Mouse (Mus musculus) hindbrain, embryonic 12.5 days (tissue): Measurements from ENCODE around the gene Btg1. TPM values are rescaled to one million over a fixed set of nuclear protein-coding genes. Genes with fewer than 3 reads are reported as not detected.

Experiments used
- ATAC-seq: fragments of 200-750 bp; cut with Nextera tagmentation; 2 replicates; pipeline ENCODE4 v1.8.0; 2017; ENCODE audit warnings: moderate TSS enrichment; ENCODE audit not compliant: low FRiP score
- H3K27ac ChIP-seq: fragments of 300-500 bp; sonication (generic); 2 replicates; pipeline ENCODE4 v1.5.1; 2016; ENCODE audit warnings: mild to moderate bottlenecking
- H3K27me3 ChIP-seq: fragments of 300-500 bp; sonication (generic); 2 replicates; pipeline ENCODE4 v1.6.1; 2016; ENCODE audit warnings: mild to moderate bottlenecking
- H3K36me3 ChIP-seq: fragments of 300-500 bp; sonication (generic); 2 replicates; pipeline ENCODE4 v1.6.1; 2016; ENCODE audit warnings: mild to moderate bottlenecking
- H3K4me1 ChIP-seq: fragments of 300-500 bp; sonication (generic); 2 replicates; pipeline ENCODE4 v1.6.1; 2016
- H3K4me2 ChIP-seq: fragments of 300-500 bp; sonication (generic); replicated peaks from 2 replicates; pipeline ENCODE4 v1.6.1; 2016; ENCODE audit warnings: mild to moderate bottlenecking
- H3K4me3 ChIP-seq: fragments of 300-500 bp; sonication (generic); 2 replicates; pipeline ENCODE4 v1.5.1; 2016; ENCODE audit warnings: mild to moderate bottlenecking
- H3K9ac ChIP-seq: fragments of 300-500 bp; sonication (generic); 2 replicates; pipeline ENCODE4 v1.6.1; 2016; ENCODE audit warnings: mild to moderate bottlenecking, moderate library complexity
- H3K9me3 ChIP-seq: fragments of 300-500 bp; sonication (generic); replicated peaks from 2 replicates; pipeline ENCODE4 v1.6.1; 2016; ENCODE audit warnings: mild to moderate bottlenecking
- WGBS: fragments of 180-500 bp; shearing (Covaris S2); methylation state at CpG from one replicate; pipeline ENCODE4 v1.1.7; 2016; 5-methylcytosine and 5-hydroxymethylcytosine counted together
- polyA plus RNA-seq: library from polyadenylated mRNA; unstranded; fragments of >200 nt; fragmentation: Nextera tagmentation; extraction: Ambion mirVana; gene quantifications from 2 replicates; pipeline ENCODE4 v1.2.1, GENCODE M21; 2016

The Btg1 gene
- polyA plus RNA-seq, 1 experiment from 2014 or later = 69.6 TPM

GRCm38 (mm10) chr10:96642751-96643150, 25.9 kb downstream of the Btg1 start:
- no peaks in the 10 kb centered on the region for H3K36me3 ChIP-seq
- no peaks in the 10 kb centered on the region for H3K9me3 ChIP-seq
- no peaks in the 10 kb centered on the region for H3K27me3 ChIP-seq
- WGBS = 84% methylated on average over 6 of the region's 6 CpGs
- H3K9ac ChIP-seq = no peak overlapping the region
- peaks cover 20% of the 10 kb centered on the region for H3K4me1 ChIP-seq
- H3K4me2 ChIP-seq = no peak overlapping the region
- ATAC-seq = no peak
- H3K27ac ChIP-seq = no peak overlapping the region
- no peak overlapping the region for H3K4me3 ChIP-seq

- ATAC-seq = no peak
- H3K36me3 ChIP-seq = no peaks in the 10 kb centered on the region
- no peaks in the 10 kb centered on the region for H3K9me3 ChIP-seq
- peaks cover 21% of the 10 kb centered on the region for H3K4me1 ChIP-seq
- no peaks in the 10 kb centered on the region for H3K27me3 ChIP-seq
- no peak overlapping the region for H3K9ac ChIP-seq
- 81% methylated on average over 1 of the region's 1 CpGs for WGBS
- no peak overlapping the region for H3K27ac ChIP-seq
- H3K4me3 ChIP-seq = no peak overlapping the region
- no peak overlapping the region for H3K4me2 ChIP-seq
Observed at GRCm38 (mm10) chr10:96645183-96645582, 28.4 kb downstream of the Btg1 start.

- ATAC-seq = peak; percentile 97
- Histone ChIP-seq H3K4me2 (peak overlapping the region; percentile 38), H3K4me1 (peaks cover 21% of the 10 kb centered on the region), H3K36me3 (no peaks in the 10 kb centered on the region), H3K9me3 (no peaks in the 10 kb centered on the region), H3K4me3 (no peak overlapping the region), H3K27me3 (no peaks in the 10 kb centered on the region), H3K9ac (peak overlapping the region; percentile 49; the same call in 1 of the 2 replicates), H3K27ac (peak overlapping the region; percentile 90)
- WGBS = 12% methylated on average over 13 of the region's 13 CpGs
Observed at GRCm38 (mm10) chr10:96646024-96646866, 29.4 kb downstream of the Btg1 start.

GRCm38 (mm10) chr10:96646867-96647462, 30.2 kb downstream of the Btg1 start:
- H3K4me3 ChIP-seq = no peak overlapping the region
- peak overlapping the region; percentile 49; the same call in 1 of the 2 replicates for H3K9ac ChIP-seq
- no peaks in the 10 kb centered on the region for H3K36me3 ChIP-seq
- H3K27ac ChIP-seq = peak overlapping the region; percentile 90
- ATAC-seq = peak; percentile 85
- WGBS = 38% methylated on average over 5 of the region's 5 CpGs
- no peaks in the 10 kb centered on the region for H3K9me3 ChIP-seq
- H3K27me3 ChIP-seq = no peaks in the 10 kb centered on the region
- peak overlapping the region; percentile 38 for H3K4me2 ChIP-seq
- peaks cover 24% of the 10 kb centered on the region for H3K4me1 ChIP-seq

- no peaks in the 10 kb centered on the region for H3K27me3 ChIP-seq
- no peak overlapping the region for H3K9ac ChIP-seq
Observed at GRCm38 (mm10) chr10:96648161-96648561, 31.4 kb downstream of the Btg1 start.

GRCm38 (mm10) chr10:96649524-96649923, 32.7 kb downstream of the Btg1 start:
- Histone ChIP-seq H3K9me3 (no peaks in the 10 kb centered on the region), H3K9ac (no peak overlapping the region), H3K4me2 (no peak overlapping the region), H3K27me3 (no peaks in the 10 kb centered on the region), H3K4me3 (no peak overlapping the region), H3K27ac (no peak overlapping the region), H3K4me1 (peaks cover 25% of the 10 kb centered on the region), H3K36me3 (no peaks in the 10 kb centered on the region)
- WGBS = 86% methylated on average over 3 of the region's 3 CpGs
- no peak for ATAC-seq

More at GRCm38 (mm10) chr10:96648161-96648561, 31.4 kb downstream of the Btg1 start:
- Histone ChIP-seq H3K4me2 (no peak overlapping the region), H3K4me3 (no peak overlapping the region), H3K4me1 (peaks cover 25% of the 10 kb centered on the region), H3K9me3 (no peaks in the 10 kb centered on the region), H3K27ac (0 out of 2 replicates have a peak overlapping the region, but pooled peaks have one; percentile 90), H3K36me3 (no peaks in the 10 kb centered on the region)
- no peak for ATAC-seq
- WGBS = 68% methylated on average over 3 of the region's 3 CpGs

- 0 out of 2 replicates have a peak, but pooled peaks have one; percentile 22 for ATAC-seq
Observed at GRCm38 (mm10) chr10:96652372-96652771, 35.6 kb downstream of the Btg1 start.

GRCm38 (mm10) chr10:96653030-96653429, 36.2 kb downstream of the Btg1 start:
- WGBS = 71% methylated on average over 5 of the region's 5 CpGs
- no peak overlapping the region for H3K4me3 ChIP-seq

More at GRCm38 (mm10) chr10:96652372-96652771, 35.6 kb downstream of the Btg1 start:
- Histone ChIP-seq H3K27me3 (no peaks in the 10 kb centered on the region), H3K9me3 (no peaks in the 10 kb centered on the region), H3K4me2 (no peak overlapping the region), H3K9ac (no peak overlapping the region), H3K36me3 (no peaks in the 10 kb centered on the region), H3K4me1 (peaks cover 9% of the 10 kb centered on the region; the same call in 1 of the 2 replicates), H3K27ac (no peak overlapping the region), H3K4me3 (no peak overlapping the region)
- 79% methylated on average over 2 of the region's 2 CpGs for WGBS

GRCm38 (mm10) chr10:96654079-96654478, 37.3 kb downstream of the Btg1 start:
- Histone ChIP-seq H3K27ac (no peak overlapping the region), H3K4me3 (no peak overlapping the region), H3K36me3 (no peaks in the 10 kb centered on the region), H3K27me3 (no peaks in the 10 kb centered on the region), H3K9ac (no peak overlapping the region), H3K9me3 (no peaks in the 10 kb centered on the region), H3K4me1 (peaks cover 8% of the 10 kb centered on the region), H3K4me2 (no peak overlapping the region)
- no peak for ATAC-seq
- 92% methylated on average over 5 of the region's 5 CpGs for WGBS

More at GRCm38 (mm10) chr10:96653030-96653429, 36.2 kb downstream of the Btg1 start:
- Histone ChIP-seq H3K4me2 (no peak overlapping the region), H3K9me3 (no peaks in the 10 kb centered on the region), H3K27me3 (no peaks in the 10 kb centered on the region), H3K27ac (no peak overlapping the region), H3K4me1 (peaks cover 4% of the 10 kb centered on the region; the same call in 1 of the 2 replicates), H3K36me3 (no peaks in the 10 kb centered on the region), H3K9ac (no peak overlapping the region)
- ATAC-seq = no peak

- Histone ChIP-seq H3K27ac (no peak overlapping the region), H3K36me3 (no peaks in the 10 kb centered on the region), H3K4me3 (no peak overlapping the region), H3K4me1 (peaks cover 10% of the 10 kb centered on the region), H3K9ac (no peak overlapping the region), H3K27me3 (no peaks in the 10 kb centered on the region), H3K4me2 (no peak overlapping the region), H3K9me3 (no peaks in the 10 kb centered on the region)
- no peak for ATAC-seq
- 74% methylated on average over 7 of the region's 7 CpGs for WGBS
Observed at GRCm38 (mm10) chr10:96654576-96654975, 37.8 kb downstream of the Btg1 start.

- Histone ChIP-seq H3K9me3 (no peaks in the 10 kb centered on the region), H3K4me3 (no peak overlapping the region), H3K36me3 (no peaks in the 10 kb centered on the region), H3K27me3 (no peaks in the 10 kb centered on the region), H3K4me1 (peaks cover 10% of the 10 kb centered on the region), H3K4me2 (no peak overlapping the region), H3K9ac (no peak overlapping the region), H3K27ac (no peak overlapping the region)
- no peak for ATAC-seq
- 65% methylated on average over 2 of the region's 2 CpGs for WGBS
Observed at GRCm38 (mm10) chr10:96655066-96655465, 38.3 kb downstream of the Btg1 start.

- no peaks in the 10 kb centered on the region for H3K36me3 ChIP-seq
- no peak overlapping the region for H3K9ac ChIP-seq
- no peak overlapping the region for H3K27ac ChIP-seq
- no peak for ATAC-seq
- peaks cover 10% of the 10 kb centered on the region for H3K4me1 ChIP-seq
- no peaks in the 10 kb centered on the region for H3K9me3 ChIP-seq
- H3K4me3 ChIP-seq = no peak overlapping the region
- 91% methylated on average over 3 of the region's 3 CpGs for WGBS
- no peaks in the 10 kb centered on the region for H3K27me3 ChIP-seq
- no peak overlapping the region for H3K4me2 ChIP-seq
Observed at GRCm38 (mm10) chr10:96656176-96656575, 39.4 kb downstream of the Btg1 start.
